Mouse (Mus musculus) lung, postnatal 36 days (tissue): Measurements from ENCODE around the gene Cdk4.

Experiments used
- DNase-seq: peaks from one replicate; pipeline ENCODE4 v3.0.0; 2022; ENCODE audit warnings: mixed read lengths

The Cdk4 gene

DNA sequence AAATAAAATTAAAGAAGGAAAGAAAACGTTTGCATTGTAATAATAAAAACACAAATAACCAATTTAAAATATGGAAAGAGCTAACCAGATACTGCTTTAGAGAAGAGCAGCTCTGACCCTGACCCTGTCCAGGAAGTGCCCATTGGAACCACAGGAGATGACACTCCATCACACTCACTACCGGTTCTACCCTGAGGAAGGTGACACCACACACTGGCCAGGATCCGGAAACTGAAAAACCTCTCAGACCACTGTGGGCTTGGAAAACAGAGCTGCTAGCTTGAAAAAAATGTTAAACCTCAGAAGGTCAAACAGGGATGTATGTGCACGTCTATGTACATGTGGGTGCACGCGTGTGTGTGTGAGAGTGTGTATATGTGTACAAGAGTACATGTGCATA, 37.8 kb downstream of the Cdk4 start:
- DNase-seq = no peak

- DNase-seq = no peak
Measured at GRCm38 (mm10) chr10:127103631-127104030, 40.3 kb downstream of the Cdk4 start.

GRCm38 (mm10) chr10:127107563-127108261, 44.4 kb downstream of the Cdk4 start:
- DNase-seq = no peak

DNA sequence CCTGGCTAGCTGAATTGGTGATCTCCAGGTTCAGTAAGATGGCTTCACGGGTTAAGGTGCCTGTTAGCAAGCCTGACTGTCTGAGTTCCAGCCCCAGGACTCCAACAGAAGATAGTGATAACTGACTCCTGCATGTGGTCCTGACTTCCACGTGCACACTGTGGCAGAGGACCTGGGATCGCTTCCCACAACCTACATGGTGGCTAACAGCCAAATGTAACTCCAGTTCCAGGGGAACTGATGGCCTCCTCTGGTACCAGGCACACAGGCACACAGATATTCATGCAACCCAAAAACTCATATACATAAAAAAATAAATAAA, 44.9 kb downstream of the Cdk4 start:
- no peak for DNase-seq

DNA sequence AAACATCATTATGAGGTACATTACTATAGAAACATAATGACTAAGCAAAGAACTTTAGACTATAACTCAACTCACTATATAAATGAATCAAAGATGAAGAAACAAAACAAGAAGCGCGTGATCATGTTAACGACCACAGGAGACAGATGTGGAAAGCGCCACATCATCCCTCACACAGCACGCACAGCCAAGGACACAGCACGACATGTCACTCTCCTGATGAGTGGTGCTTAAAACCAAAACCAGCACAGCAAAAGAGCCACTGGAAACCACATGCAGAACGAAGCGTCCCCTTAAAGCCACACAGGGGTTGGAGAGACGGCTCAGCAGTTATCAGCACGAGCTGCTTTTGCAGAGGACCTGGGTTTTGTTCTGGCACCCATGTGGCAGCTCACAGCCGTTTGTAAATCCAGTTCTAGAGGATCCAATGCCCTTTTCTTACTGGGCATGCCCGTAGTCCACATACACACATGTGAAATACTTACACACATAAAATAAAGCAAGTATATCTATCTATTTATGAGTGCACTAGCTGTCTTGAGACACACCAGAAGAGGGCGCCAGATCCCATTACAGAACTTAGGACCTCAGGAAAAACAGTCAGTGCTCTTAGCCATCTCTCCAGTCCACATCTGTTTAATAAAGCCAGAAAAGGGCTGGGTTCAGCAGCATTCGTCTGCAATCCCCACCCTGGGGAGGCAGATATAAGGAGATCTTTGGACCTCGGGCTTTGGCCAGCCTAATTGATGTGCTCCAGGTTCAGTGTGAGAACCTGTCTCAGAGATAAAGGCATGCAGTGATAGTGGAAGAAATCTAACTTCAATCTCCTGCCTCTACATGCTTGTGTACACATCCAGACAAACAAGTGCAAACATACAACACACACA, 47.9 kb downstream of the Cdk4 start:
- DNase-seq = no peak

GRCm38 (mm10) chr10:127114408-127114807, 51.1 kb downstream of the Cdk4 start:
- DNase-seq = no peak

GRCm38 (mm10) chr10:127115068-127115467, 51.7 kb downstream of the Cdk4 start:
- no peak for DNase-seq
